Mouse (Mus musculus) kidney, adult 2 months (tissue): ENCODE results near the gene Dcun1d2. TPM values are rescaled to one million over a fixed set of nuclear protein-coding genes. Genes with fewer than 3 reads are reported as not detected.

ENCODE experiments used
- DNase-seq: peaks from one replicate; pipeline ENCODE4 v3.0.0; 2021
- H3K27ac ChIP-seq: fragments of 200-500 bp; 2 replicates; pipeline ENCODE4 v1.5.1; 2012; ENCODE audit warnings: low read depth, low read length, control low read depth, inconsistent platforms; ENCODE audit not compliant: insufficient read depth
- H3K27me3 ChIP-seq: fragments of 200-500 bp; replicated peaks from 2 replicates; pipeline ENCODE4 v1.6.1; 2012; ENCODE audit warnings: mild to moderate bottlenecking, moderate library complexity, low read length, inconsistent platforms; ENCODE audit not compliant: control insufficient read depth, insufficient read depth
- H3K36me3 ChIP-seq: fragments of 200-500 bp; 2 replicates; pipeline ENCODE4 v1.6.1; 2012; ENCODE audit warnings: mild to moderate bottlenecking, moderate library complexity, low read length, inconsistent platforms; ENCODE audit not compliant: control insufficient read depth, insufficient read depth
- H3K4me1 ChIP-seq: fragments of 200-500 bp; 2 replicates; pipeline ENCODE4 v1.6.1; 2011; ENCODE audit warnings: low read length; ENCODE audit not compliant: control insufficient read depth, insufficient read depth
- H3K4me3 ChIP-seq: fragments of 200-500 bp; 2 replicates; pipeline ENCODE4 v1.5.1; 2011; ENCODE audit warnings: mild to moderate bottlenecking, low read depth, low read length, control low read depth; ENCODE audit not compliant: insufficient read depth
- CTCF ChIP-seq: fragments of 200-500 bp; conservative IDR thresholded peaks from 2 replicates; pipeline ENCODE4 v1.5.1; 2011; ENCODE audit warnings: low read depth, mild to moderate bottlenecking, control low read depth, low read length, moderate library complexity, mixed read lengths; ENCODE audit not compliant: insufficient read depth, insufficient read length
- POLR2A ChIP-seq: fragments of 200-500 bp; IDR thresholded peaks from one replicate; pipeline ENCODE4 v1.6.1; 2011; ENCODE audit warnings: low read depth, low read length, control low read depth
- WGBS: fragments of 180-500 bp; shearing (Covaris S2); methylation state at CpG from one replicate; pipeline ENCODE4 v1.1.7; 2018; 5-methylcytosine and 5-hydroxymethylcytosine counted together
- polyA plus RNA-seq: library from polyadenylated mRNA; depleted of rRNA; stranded (reverse); fragments of >200 nt; gene quantifications from 2 replicates; pipeline ENCODE4 v1.2.3, GENCODE M21; 2012

Dcun1d2 gene
- polyA plus RNA-seq, 1 experiment, result 25.0 TPM

DNA sequence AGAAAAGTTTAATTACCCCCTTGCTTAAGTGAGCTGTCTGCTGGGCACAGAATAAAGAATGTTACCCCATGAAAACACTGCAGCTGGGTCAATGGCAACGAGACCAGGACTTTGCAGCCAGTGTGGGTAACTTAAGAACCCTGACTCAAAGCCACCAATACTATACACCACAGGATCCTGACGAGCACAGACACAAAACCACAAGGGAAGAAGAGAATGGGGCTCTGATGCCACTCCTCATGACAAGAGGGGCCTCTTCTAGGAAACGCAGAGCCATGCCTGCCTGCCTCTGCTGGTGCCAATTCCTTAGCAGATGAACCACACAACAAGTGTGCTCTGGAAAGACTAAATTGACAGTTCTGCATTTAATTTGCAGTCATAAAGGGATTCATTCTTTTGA lies 24.6 kb downstream of the Dcun1d2 start:
- Histone ChIP-seq H3K27me3 (no peaks in the 10 kb centered on the region), H3K36me3 (no peaks in the 10 kb centered on the region; the same call in 1 of the 2 replicates), H3K4me1 (no peaks in the 10 kb centered on the region), H3K27ac (no peak overlapping the region), H3K4me3 (no peak overlapping the region)
- no peak for DNase-seq
- 69% methylated on average over 3 of the region's 3 CpGs for WGBS
- TF ChIP-seq CTCF (no peak), POLR2A (no peak)

GRCm38 (mm10) chr8:13254019-13254418 lies 33.9 kb downstream of the Dcun1d2 start, which contains the start of gene Adprhl1:
Gene Adprhl1, minus strand, starts transcription at chr8:13254162.
- Histone ChIP-seq H3K36me3 (no peaks in the 10 kb centered on the region), H3K4me3 (no peak within 1 kb of the TSS), H3K4me1 (no peaks in the 10 kb centered on the region), H3K27me3 (no peaks in the 10 kb centered on the region), H3K27ac (no peak within 1 kb of the TSS)
- peak; percentile 89 for TF ChIP-seq CTCF
- no peak for TF ChIP-seq POLR2A
- WGBS, result 30% methylated on average over 8 of the region's 8 CpGs
- DNase-seq, result peak; percentile 65

DNA sequence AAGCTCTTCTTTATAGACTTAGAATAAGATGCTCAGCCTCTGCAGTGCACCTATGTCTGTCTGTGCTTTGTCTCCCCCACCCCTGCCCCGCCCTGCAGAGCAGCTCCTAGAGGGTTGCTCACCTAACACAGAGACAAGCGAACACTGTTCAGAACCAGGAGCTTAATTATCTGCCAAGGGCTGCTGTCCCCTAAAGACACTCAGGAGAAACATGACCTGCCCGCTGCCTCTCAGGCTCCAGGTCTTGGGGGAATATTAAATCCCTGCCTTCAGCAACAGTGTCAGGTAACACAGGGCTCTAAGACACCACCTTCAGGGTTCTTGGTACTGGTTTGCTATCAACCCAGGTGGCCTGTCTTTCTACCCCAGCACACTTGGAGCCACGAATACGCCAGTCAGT lies 34.5 kb downstream of the Dcun1d2 start:
- TF ChIP-seq CTCF (no peak), POLR2A (no peak)
- Histone ChIP-seq H3K4me1 (no peaks in the 10 kb centered on the region), H3K27ac (no peak overlapping the region), H3K36me3 (no peaks in the 10 kb centered on the region), H3K4me3 (no peak overlapping the region), H3K27me3 (no peaks in the 10 kb centered on the region)
- no peak for DNase-seq
- 50% methylated on average over 5 of the region's 5 CpGs for WGBS

GRCm38 (mm10) chr8:13252837-13253236 lies 35.1 kb downstream of the Dcun1d2 start:
- H3K4me3 ChIP-seq, result no peak overlapping the region
- TF ChIP-seq POLR2A, result no peak
- no peak for TF ChIP-seq CTCF
- no peak for DNase-seq
- H3K27me3 ChIP-seq, result no peaks in the 10 kb centered on the region
- H3K27ac ChIP-seq, result no peak overlapping the region
- H3K4me1 ChIP-seq, result no peaks in the 10 kb centered on the region
- 88% methylated on average over 13 of the region's 13 CpGs for WGBS
- no peaks in the 10 kb centered on the region for H3K36me3 ChIP-seq

DNA sequence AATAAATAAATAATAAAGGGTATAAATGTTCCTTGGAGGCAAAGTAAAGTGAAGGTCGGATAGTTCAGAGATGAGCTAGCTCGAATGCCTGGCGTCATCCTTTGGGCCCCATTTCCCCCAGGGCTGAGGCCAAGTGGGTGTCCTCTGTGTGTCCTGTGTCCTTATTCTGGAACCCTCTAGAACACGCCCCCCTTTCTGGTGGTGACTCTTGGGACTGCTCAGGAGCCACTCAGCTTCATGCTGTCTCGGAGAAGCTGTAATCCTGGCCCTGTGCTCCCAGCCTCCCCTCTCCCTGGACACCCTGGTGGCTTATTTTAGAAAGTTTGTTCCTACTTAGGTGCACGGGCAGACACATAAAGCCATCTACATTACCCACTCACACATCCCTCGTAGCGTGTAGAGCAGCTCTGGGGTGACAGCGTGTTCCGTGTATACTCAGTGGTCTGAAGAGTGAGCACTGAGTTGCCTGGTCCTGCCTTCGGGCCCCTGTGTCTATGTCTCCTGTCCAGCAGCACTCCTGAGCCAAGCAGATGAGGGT lies 43.5 kb downstream of the Dcun1d2 start:
- WGBS, result 89% methylated on average over 11 of the region's 11 CpGs
- Histone ChIP-seq H3K27me3 (no peaks in the 10 kb centered on the region), H3K27ac (no peak overlapping the region), H3K4me1 (no peaks in the 10 kb centered on the region), H3K36me3 (no peaks in the 10 kb centered on the region), H3K4me3 (no peak overlapping the region)
- DNase-seq, result no peak
- no peak for TF ChIP-seq CTCF
- TF ChIP-seq POLR2A, result no peak

- no peak overlapping the region for H3K4me3 ChIP-seq
- H3K27me3 ChIP-seq, result no peaks in the 10 kb centered on the region
- no peak overlapping the region for H3K27ac ChIP-seq
- DNase-seq, result no peak
- no peaks in the 10 kb centered on the region for H3K4me1 ChIP-seq
- TF ChIP-seq CTCF (no peak), POLR2A (no peak)
- H3K36me3 ChIP-seq, result no peaks in the 10 kb centered on the region
- WGBS, result 78% methylated on average over 10 of the region's 10 CpGs
Observed at GRCm38 (mm10) chr8:13242985-13243870, 44.7 kb downstream of the Dcun1d2 start.

DNA sequence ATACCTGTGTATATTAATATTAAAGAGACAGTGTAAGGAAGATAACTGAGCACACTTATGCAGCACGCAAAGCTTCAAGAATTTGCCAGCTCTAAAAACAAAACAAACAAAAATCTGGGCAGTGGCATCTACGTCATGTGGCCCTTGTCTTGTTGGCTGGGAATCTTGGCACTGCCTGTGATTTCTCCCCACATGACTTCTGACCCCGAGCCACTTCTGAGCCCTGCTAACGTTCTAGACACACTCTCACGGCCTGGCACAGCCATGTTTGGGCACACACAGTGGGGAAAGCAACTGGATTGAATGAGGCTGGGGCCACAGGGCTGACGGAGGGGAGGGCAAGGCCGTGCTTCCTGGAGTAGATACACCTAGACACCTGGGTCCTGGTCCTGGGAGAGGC lies 47.2 kb downstream of the Dcun1d2 start:
- Histone ChIP-seq H3K4me3 (no peak overlapping the region), H3K27me3 (no peaks in the 10 kb centered on the region), H3K36me3 (no peaks in the 10 kb centered on the region), H3K4me1 (no peaks in the 10 kb centered on the region), H3K27ac (no peak overlapping the region)
- WGBS, result 53% methylated on average over 7 of the region's 7 CpGs
- TF ChIP-seq POLR2A, result no peak
- TF ChIP-seq CTCF, result no peak
- DNase-seq, result peak; percentile 71
